Mouse (Mus musculus): Measurements from ENCODE around the gene Parp9.
A peak's percentile ranks its signal among the peaks of the same experiment; 100 is the strongest.
"Not testable (repeated sequence)": the region's sequence is repeated elsewhere in the genome, so short reads cannot be mapped to it uniquely, and the experiment has no call there.

Parp9 gene

DNA sequence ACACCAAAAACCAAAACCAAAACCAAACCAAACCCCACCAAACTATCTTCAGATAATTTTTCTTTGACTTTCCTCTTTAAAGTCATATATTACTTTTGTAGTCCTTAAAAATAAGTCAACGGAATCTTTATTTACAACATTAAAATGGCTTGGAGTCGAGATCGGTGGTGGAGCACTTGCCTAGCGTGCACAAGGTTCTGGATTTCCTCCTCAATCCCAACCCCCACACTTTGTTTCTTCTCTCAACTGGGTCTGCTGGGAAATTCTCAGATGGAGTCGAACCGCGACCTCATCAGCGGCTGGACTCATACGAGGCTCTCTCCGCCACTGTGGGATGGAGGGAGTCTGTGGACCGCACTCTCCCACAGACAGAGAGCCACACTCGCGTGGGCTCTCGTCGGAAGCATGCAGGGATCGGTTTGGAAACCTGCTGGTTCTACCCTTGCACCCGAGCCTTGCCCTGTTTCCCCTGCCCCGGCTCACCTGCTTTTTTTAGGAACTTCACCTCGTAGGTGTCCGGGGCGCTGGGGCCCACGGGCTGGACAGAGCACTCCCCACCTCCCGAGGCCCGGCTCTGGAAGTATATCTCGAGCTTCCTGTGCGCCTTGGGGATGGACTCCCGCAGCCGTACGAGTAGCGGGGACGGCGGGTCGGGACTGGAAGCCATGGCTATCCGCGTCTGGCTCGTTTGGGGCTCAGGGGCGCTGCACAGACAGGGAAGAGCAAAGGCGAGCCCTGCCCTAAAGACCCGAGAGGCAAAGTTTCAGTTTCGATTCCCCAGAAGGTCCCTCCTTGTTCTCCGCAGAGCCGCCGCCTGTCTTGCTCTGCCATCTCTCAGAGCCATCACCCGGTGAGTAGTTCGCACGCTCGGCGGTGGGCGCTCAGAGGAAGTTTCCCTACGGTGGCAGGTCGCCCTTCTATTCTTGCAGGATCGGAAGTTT is at the start of gene Parp9, which contains the start of gene Dtx3l:
Parp9 (plus strand) TSS at position 260 of the 941 bp plus-strand sequence.
Dtx3l (minus strand) TSS at position 941 of the 941 bp plus-strand sequence.
- peak; percentile 40 for DNase-seq (ENCODE audit: low spot score)

DNA sequence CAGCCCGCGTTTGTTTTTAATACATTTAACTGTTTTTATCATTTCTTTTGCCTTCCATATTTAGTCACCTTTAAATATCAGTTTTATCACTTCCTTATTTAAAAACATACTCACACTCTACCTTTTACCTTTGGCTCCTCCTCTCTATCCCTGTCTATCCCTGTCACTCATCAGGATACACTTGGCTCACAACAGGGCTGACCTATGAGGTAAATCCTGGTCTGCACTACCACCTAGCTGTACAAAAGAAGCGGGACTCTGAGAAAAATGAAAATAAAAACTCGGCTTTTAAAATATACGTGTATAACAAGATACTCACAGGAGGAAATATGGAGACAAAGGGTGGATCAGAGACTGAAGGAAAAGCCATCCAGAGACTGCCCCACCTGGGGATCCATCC is 49.4 kb upstream of the Parp9 start:
- DNase-seq (ENCODE audit: low spot score) = no peak

DNA sequence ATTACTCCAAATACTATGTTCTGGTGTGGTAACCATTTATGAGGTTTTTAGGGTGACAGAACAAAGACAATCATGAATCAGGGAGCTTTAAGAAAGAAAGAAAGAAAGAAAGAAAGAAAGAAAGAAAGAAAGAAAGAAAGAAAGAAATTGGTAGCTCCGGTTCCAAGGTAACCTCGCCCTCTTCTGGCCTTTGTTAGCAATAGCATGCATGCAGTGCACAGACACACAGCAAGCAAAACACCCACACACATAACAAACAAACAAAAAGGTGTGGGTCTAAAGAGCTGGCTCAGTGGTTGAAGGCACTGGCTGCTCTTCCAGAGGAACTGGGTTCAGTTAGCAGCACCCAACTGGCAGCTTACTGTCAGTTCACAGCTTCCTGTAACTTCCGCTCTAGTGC is 47.6 kb upstream of the Parp9 start:
- DNase-seq (ENCODE audit: low spot score) = no peak

DNA sequence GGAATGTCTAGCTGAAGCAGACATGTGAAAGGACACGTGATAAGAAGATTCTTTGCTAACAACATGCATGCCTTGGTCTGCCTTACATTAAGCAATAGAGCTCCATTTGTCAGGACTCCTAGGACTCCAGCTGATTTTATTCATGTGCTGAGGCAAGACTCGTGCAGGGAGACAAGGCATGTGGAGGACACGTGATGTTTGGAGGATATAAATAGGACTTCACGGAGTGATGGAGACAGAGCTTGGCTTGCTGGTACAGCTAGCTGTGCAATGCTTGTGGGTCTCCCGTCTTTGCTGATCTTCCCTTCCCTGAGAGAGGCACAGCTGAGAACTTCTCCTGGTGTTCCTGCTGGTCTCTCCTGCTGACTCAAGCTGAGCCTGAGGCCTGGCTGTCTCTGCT is 46.7 kb upstream of the Parp9 start:
- not testable (repeated sequence) for DNase-seq (ENCODE audit: low spot score)

GRCm38 (mm10) chr16:35894997-35895396 is 43.3 kb upstream of the Parp9 start:
- no peak for DNase-seq (ENCODE audit: low spot score)

- no peak for DNase-seq (ENCODE audit: low spot score)
Observed at GRCm38 (mm10) chr16:35900541-35900940, 37.7 kb upstream of the Parp9 start.

DNA sequence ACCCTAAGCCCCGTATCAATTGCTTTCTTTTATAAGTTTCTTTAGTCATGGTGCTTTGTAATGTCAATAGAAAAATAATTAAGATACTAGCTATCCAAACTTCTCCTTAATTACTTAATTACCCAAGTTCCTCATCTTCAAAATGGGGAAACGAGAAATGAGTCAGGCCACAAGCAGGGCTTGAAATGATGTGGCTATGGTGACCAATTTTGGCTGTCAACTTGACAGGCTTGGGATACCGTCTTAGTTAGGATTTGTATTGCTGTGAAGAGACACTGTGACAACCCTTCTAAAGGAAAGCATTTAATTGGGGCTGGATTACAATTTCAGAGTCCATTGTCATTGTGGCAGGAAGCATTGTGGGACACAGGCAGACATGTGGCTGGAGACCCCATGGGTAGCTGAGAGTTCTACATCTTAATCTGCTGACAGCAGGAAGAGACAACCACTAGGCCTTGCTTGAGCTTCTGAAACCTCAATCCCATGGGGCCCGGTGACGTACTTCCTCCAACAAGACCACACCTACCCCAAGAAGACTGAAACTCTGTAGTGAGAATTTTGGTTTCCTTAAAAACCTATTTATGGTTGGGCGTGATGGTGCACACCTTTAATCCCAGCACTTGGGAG is 35.1 kb upstream of the Parp9 start:
- no peak for DNase-seq (ENCODE audit: low spot score)

DNA sequence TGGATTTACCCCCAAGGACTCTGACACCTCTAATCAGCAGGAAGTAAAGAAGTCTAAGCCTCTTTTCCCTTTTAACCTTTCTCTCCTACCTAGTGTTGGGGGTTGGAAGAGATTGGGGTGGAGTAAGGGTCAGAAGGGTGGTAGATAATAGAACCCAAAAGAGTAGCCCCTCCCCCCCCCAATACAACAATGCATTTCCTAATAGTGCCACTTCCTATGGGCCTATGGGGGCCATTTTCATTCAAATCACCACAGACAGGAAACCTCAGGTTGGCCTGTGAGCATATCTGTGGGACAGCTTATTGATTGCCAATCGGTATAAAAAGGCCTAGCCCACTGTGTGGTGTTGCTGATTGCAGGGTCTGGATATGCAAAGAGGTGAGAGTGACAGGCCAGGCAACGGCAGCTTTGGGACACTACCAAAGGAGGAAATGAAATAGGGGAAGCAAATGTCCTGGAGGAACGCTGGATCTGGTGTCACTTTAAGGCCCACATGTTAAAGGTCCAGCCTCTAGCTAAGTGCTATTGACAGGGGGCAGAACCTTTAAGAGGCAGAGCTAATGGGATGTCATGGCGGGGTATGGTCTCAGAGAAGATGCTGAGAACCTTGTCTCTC is 34.0 kb upstream of the Parp9 start:
- no peak for DNase-seq (ENCODE audit: low spot score)

GRCm38 (mm10) chr16:35905355-35905754 is 32.9 kb upstream of the Parp9 start:
- DNase-seq (ENCODE audit: low spot score) = no peak

GRCm38 (mm10) chr16:35905819-35906485 is 32.3 kb upstream of the Parp9 start:
- no peak for DNase-seq (ENCODE audit: low spot score)

GRCm38 (mm10) chr16:35906887-35907286 is 31.4 kb upstream of the Parp9 start:
- no peak for DNase-seq (ENCODE audit: low spot score)

GRCm38 (mm10) chr16:35907432-35908201 is 30.7 kb upstream of the Parp9 start:
- DNase-seq (ENCODE audit: low spot score) = peak; percentile 19

GRCm38 (mm10) chr16:35911449-35911848 is 26.8 kb upstream of the Parp9 start:
- DNase-seq (ENCODE audit: low spot score) = no peak

GRCm38 (mm10) chr16:35913526-35913925 is 24.7 kb upstream of the Parp9 start:
- no peak for DNase-seq (ENCODE audit: low spot score)

- no peak for DNase-seq (ENCODE audit: low spot score)
Observed at GRCm38 (mm10) chr16:35914301-35914700, 24.0 kb upstream of the Parp9 start.

GRCm38 (mm10) chr16:35918721-35919543 is 19.3 kb upstream of the Parp9 start:
- no peak for DNase-seq (ENCODE audit: low spot score)

DNA sequence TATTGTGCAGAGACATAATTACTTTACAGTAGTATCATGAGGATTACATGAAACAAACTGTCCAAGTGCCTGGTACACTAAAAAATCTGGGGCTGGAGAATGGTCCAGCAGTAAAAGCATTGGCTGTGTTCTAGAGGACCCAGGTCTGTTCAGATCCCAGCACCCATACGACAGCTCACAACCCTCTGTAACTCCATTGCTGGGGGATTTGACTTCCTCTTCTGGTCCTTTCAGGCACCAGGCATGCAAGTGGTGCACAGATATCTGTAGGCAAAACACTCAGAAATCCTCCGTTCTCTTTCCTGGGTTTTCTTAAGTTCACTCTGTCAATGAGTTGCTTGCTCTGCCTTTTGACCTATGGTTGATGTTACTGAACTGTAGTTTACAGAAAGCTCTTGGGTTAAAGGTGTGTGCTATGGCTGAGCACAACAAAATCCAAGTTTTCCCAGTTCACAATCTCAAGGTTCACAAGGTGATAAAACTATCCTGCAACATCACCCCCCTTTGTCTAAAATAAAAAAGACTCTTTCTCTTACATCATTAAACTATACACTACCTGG is 16.5 kb upstream of the Parp9 start:
- no peak for DNase-seq (ENCODE audit: low spot score)

DNA sequence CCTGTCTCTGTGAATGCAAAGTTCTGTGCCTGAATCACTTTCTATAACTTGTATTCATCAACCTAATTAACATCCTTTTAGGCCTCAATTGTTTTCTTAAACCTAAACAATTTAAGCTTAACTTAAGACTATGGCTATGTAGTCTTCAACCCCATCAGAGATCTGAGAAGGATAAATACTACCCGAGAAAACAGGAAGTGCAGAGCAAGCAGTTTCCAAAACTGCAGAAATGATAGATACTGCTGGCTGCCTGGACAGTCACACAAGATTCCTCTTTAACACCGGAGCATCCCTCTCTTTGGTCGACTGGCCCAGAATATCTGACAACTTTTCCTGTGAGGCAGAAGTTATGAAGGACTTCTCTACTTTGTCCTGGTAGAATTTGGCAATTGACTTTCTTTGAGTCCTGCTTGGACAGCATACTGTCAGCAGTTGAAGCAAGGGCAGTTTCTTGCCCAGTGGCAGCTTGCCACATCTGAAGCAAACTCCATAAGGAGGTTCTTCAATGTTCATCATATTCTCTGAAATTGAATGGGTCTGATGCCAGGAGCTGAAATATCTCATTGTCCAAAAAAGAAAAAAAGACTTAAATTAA is 15.9 kb upstream of the Parp9 start:
- DNase-seq (ENCODE audit: low spot score) = no peak

- DNase-seq (ENCODE audit: low spot score) = no peak
Observed at GRCm38 (mm10) chr16:35923546-35924198, 14.6 kb upstream of the Parp9 start.
